Mouse (Mus musculus): ENCODE data around the gene Zfp810. TPM values are rescaled to one million over a fixed set of nuclear protein-coding genes. Genes with fewer than 3 reads are reported as not detected.
"Not testable (repeated sequence)": the region's sequence is repeated elsewhere in the genome, so short reads cannot be mapped to it uniquely, and the experiment has no call there.

The Zfp810 gene
- polyA plus RNA-seq, 1 experiment from 2014 or later: 6.3 TPM

DNA sequence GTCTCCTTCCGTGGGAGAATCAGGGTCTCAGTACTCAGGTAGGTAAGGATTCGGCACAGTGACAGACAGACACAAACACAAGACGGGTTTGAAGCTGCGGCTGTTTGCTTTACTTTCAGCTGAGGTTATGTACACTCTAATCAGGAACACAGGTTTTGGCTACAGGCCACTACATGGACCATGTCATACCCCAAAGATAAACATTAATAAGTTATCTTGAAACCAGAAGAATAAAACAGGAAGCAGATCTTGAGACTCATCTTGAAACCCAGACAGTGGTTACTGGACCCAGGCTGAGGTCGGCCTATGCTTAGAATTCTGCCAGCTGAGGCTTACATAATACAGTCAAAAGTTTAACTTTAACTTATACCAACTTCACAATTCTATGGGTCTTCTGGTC, 5.8 kb upstream of the Zfp810 start:
- H3K4me3 ChIP-seq (ENCODE audit: inconsistent target): no peak overlapping the region
- peak overlapping the region; percentile 67 for H3K27ac ChIP-seq
- no peaks in the 10 kb centered on the region for H3K79me2 ChIP-seq (ENCODE audit: inconsistent target)
- no peaks in the 10 kb centered on the region for H3K36me3 ChIP-seq (ENCODE audit: inconsistent target)
- WGBS (ENCODE audit: missing documents): 67% methylated on average over 5 of the region's 5 CpGs

DNA sequence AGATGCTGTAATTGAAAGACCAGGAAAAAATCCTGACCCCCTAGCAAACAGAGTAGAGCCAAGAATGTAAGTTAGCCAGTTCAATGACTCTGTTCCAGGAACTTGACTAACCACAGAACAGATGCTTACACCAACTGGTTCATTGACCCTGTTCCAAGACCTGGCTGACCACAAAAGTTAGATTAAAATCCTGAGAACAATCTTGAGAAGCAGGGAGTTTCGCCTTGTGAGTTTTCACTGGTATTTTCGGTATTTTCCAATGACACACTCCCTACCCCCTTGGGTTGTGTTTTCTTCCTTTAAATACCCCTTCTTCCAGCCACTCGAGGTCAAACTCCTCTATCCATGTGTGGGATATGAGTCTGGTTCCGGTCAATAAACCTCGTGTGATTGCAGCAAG, 2.2 kb upstream of the Zfp810 start:
- Histone ChIP-seq H3K27ac (no peak overlapping the region), H3K36me3 (ENCODE audit: inconsistent target) (no peaks in the 10 kb centered on the region), H3K79me2 (ENCODE audit: inconsistent target) (no peaks in the 10 kb centered on the region; the same call in 1 of the 2 replicates), H3K4me3 (ENCODE audit: inconsistent target) (no peak overlapping the region)
- WGBS (ENCODE audit: missing documents): 91% methylated on average over 5 of the region's 5 CpGs

DNA sequence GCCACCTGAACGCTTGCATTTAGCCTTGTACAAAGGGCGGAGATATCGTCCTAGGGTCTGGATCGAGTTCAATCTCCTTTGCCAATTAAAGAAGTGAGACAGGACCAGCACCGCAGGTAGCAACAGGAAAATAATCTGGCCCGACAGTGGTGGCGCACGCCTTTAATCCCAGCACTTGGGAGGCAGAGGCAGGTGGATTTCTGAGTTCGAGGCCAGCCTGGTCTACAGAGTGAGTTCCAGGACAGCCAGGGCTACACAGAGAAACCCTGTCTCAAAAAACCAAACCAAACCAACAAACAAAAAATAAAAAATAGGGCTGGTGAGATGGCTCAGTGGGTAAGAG, 443 bp upstream of the Zfp810 start:
- H3K36me3 ChIP-seq (ENCODE audit: inconsistent target); H3K79me2 ChIP-seq (ENCODE audit: inconsistent target); H3K27ac ChIP-seq: not testable (repeated sequence)
- WGBS (ENCODE audit: missing documents): 0% methylated on average over 8 of the region's 9 CpGs
- H3K4me3 ChIP-seq (ENCODE audit: inconsistent target): peak overlapping the region; percentile 76

DNA sequence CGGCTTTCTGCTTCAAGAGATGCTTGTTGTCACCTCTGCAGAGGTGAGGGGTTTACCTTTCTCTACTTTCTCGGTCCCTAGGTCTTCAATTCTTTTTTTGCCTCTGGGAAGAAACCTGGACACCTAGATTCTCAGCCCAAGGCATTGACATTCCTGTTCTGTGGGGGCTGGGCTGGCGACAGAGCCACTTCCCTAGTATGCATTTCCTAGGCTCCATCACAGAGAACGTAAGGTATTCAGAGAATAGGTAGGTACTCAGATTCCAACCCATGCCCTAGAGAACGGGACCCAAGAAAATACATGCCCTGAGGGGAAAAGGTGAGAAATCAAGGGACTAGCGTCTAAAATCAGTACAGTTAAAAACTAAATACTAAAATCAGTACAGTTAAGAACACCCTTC, 722 bp downstream of the Zfp810 start:
- 0 out of 2 replicates have a peak, but pooled peaks cover 10% of the 10 kb centered on the region for H3K36me3 ChIP-seq (ENCODE audit: inconsistent target)
- 0 out of 2 replicates have a peak overlapping the region, but pooled peaks have one; percentile 12 for H3K27ac ChIP-seq
- H3K4me3 ChIP-seq (ENCODE audit: inconsistent target): peak overlapping the region; percentile 76
- no peaks in the 10 kb centered on the region; the same call in 1 of the 2 replicates for H3K79me2 ChIP-seq (ENCODE audit: inconsistent target)
- WGBS (ENCODE audit: missing documents): 36% methylated on average over 6 of the region's 6 CpGs

DNA sequence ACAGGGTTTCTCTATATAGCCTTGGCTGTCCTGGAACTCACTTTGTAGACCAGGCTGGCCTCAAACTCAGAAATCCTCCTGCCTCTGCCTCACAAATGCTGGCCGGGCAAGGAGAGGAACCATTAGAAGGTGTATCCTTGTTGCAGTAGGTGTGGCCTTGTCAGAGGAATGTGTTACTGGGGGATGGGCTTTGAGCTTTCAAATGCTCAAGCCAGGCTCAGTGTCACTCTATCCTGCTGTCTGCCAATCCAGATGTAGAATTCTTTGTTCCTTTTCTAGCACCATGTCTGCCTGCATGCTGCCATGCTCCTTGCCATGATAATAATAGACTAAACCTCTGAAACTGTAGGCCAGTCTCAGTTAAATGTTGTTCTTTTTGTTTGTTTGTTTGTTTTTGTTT, 5.2 kb downstream of the Zfp810 start:
- 100% methylated on average over 1 of the region's 1 CpGs for WGBS (ENCODE audit: missing documents)
- H3K79me2 ChIP-seq (ENCODE audit: inconsistent target): no peaks in the 10 kb centered on the region; the same call in 1 of the 2 replicates
- H3K36me3 ChIP-seq (ENCODE audit: inconsistent target): peaks cover 21% of the 10 kb centered on the region
- no peak overlapping the region for H3K4me3 ChIP-seq (ENCODE audit: inconsistent target)
- no peak overlapping the region for H3K27ac ChIP-seq

DNA sequence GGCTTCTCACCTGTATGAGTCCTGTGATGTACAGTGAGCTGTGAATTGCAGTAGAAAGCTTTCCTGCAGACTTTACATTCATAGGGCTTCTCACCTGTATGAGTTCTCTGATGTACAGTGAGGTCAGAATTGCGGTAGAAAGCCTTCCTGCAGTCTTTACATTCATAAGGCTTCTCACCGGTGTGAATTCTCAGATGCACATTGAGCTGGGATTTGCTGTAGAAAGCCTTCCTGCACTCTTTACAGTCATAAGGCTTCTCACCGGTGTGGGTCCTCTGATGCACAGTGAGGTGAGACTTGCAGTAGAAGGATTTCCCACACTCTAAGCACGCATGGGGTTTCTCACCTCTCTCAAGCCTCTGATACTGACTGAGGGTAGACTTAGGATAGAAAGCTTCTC, 28.7 kb downstream of the Zfp810 start:
- 98% methylated on average over 4 of the region's 4 CpGs for WGBS (ENCODE audit: missing documents)
- H3K4me3 ChIP-seq (ENCODE audit: inconsistent target): no peak overlapping the region

DNA sequence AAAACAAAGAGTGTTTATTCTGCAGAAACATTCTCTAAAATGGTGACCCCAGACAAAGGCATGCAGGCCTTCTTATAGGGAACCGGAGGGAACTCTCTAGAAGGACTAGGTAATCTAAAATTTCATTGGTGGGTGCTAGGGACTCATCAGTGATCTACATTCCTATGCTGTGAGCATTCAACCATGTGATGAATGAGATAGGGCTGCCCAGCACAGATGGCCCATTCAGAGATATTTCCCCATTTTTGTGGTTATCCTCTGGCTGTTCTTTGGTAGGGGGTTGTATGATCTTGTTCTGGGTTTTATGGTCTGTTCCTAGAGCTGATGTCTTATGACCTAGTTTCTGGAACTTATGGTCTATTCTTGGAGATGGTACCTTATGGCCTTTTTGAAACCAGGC, 38.6 kb downstream of the Zfp810 start:
- H3K4me3 ChIP-seq (ENCODE audit: inconsistent target): no peak overlapping the region
- H3K79me2 ChIP-seq (ENCODE audit: inconsistent target): no peaks in the 10 kb centered on the region
- no peaks in the 10 kb centered on the region for H3K36me3 ChIP-seq (ENCODE audit: inconsistent target)
- H3K27ac ChIP-seq: no peak overlapping the region
- WGBS (ENCODE audit: missing documents): 100% methylated on average over 1 of the region's 1 CpGs

More for the DNA sequence above, 28.7 kb downstream of the Zfp810 start:
- peaks cover 73% of the 10 kb centered on the region for H3K36me3 ChIP-seq (ENCODE audit: inconsistent target)
- H3K27ac ChIP-seq: no peak overlapping the region
- no peaks in the 10 kb centered on the region for H3K79me2 ChIP-seq (ENCODE audit: inconsistent target)

DNA sequence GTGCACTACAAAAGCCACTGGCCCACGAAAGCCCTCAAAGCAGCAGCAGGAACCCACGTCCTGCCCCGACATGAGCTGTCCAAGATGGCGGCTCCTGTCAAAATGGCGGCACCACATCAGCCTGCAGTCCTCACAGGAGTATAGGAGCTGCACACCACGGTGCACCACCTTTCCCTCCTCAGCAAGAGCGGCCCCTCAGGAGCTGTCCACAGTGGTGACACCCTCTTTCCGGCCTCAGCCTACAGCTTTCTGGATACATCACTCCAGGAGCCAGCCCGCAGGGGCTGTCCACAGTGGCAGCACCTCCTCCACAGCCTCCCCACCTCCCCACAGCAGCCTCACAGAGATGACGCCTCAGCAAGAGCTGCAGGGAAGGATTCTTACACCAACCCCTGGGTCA, 44.8 kb downstream of the Zfp810 start:
- H3K4me3 ChIP-seq (ENCODE audit: inconsistent target): no peak overlapping the region
- no peaks in the 10 kb centered on the region for H3K79me2 ChIP-seq (ENCODE audit: inconsistent target)
- no peaks in the 10 kb centered on the region for H3K36me3 ChIP-seq (ENCODE audit: inconsistent target)
- WGBS (ENCODE audit: missing documents): 95% methylated on average over 10 of the region's 10 CpGs
- H3K27ac ChIP-seq: no peak overlapping the region

DNA sequence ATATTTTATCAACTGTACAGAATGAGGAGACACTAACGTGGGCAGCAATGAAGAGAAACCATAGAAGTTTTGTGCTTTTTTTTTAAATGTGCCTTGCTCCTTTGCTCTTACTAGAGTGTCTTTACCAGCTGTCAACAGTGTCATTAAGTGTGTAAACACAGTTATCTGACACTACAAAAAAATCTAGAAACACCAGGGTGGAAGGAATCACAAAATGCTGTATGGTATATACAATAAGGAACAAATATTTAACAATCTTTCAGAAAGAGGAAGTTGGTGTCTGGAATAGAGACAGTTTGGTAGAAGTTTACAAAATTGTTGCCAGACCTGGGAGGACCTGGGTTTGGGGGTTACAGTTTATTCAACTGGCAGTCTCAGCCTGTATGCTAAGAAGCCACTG, 45.9 kb downstream of the Zfp810 start:
- Histone ChIP-seq H3K27ac (no peak overlapping the region), H3K4me3 (ENCODE audit: inconsistent target) (no peak overlapping the region), H3K79me2 (ENCODE audit: inconsistent target) (no peaks in the 10 kb centered on the region), H3K36me3 (ENCODE audit: inconsistent target) (no peaks in the 10 kb centered on the region)
- 90% methylated on average over 1 of the region's 1 CpGs for WGBS (ENCODE audit: missing documents)

DNA sequence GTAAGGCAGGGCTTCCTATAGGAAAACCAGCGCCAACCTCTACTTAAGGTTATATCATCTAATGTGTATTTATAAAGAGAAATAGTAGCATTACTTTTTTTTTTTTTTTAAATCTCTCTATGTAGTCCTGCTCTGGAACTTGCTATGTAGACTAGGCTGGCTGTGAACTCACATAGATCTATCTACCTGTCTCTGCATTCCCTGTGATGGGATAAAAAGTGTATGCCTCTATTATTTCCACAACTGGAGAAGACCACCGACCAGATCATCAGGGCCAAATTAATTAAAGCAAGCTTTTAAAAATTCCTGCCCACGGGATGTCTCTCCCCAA, 47.4 kb downstream of the Zfp810 start:
- Histone ChIP-seq H3K79me2 (ENCODE audit: inconsistent target) (no peaks in the 10 kb centered on the region), H3K27ac (no peak overlapping the region), H3K36me3 (ENCODE audit: inconsistent target) (no peaks in the 10 kb centered on the region), H3K4me3 (ENCODE audit: inconsistent target) (no peak overlapping the region)
- WGBS (ENCODE audit: missing documents): 49% methylated on average over 3 of the region's 3 CpGs

DNA sequence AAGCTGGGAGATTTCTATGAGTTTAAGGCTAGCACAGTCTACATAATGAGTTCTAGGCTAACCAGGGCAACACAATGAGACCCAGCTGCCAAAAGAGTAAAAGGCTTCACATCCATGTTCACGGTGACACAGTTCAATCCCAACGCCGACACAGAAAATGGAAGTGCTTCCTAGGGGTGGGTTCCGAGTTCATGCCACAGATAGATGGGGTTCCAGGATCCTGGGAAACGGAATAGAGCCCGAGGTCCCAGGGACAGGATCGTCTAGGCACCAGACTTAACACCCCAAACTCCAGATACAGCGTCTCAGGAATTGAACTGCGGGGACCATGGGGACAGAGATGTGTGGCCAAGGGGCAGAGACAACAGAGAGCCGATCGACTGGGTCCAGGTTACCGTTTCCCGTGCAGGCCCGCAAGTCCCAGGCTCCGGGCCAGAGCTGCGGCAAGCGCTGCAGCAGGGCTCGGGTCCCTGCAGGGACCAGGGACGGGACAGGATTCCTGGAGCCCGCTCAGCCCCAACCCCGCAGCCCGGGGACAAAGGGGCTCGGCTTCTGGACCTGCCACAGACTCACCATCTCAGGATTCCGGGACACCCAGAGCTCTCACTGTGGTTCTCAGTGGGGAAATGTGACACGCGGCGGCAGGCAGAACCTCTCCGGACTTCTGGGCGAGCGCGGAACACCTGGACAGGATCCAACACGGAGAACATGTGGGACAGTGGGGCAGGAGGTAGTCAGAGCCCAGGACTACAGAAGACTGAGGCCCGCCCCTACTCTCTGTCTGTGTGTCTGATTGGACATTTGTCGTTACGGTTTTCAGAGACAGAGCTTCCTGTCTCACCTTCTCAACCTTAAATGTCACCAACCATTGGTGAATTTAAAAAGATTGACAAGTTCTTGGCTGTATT, 48.0 kb downstream of the Zfp810 start, which contains the start of gene Zfp599:
Zfp599 (minus strand) TSS at position 712 of the 908 bp plus-strand sequence.
- Histone ChIP-seq H3K27ac (no peak within 1 kb of the TSS), H3K79me2 (ENCODE audit: inconsistent target) (no peaks in the 10 kb centered on the region), H3K4me3 (ENCODE audit: inconsistent target) (peak within 1 kb of the TSS; percentile 23; the same call in 1 of the 2 replicates), H3K36me3 (ENCODE audit: inconsistent target) (no peaks in the 10 kb centered on the region)
- 5% methylated on average over 35 of the region's 35 CpGs for WGBS (ENCODE audit: missing documents)

DNA sequence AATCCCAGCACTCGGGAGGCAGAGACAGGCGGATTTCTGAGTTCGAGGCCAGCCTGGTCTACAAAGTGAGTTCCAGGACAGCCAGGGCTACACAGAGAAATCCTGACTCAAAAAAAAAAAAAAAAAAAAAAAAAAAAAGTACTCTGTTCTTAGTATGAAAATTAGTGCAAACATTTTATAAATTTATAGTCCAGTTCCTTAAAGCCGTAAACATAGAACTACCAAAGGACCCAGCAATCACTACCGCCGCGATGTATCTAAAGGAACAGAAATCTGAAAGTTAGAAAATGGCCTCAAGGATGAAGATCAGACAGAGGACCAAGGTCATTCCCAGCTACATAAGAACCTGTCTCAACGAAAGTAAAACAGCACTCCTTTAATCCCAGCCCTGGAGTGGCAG, 48.7 kb downstream of the Zfp810 start:
- Histone ChIP-seq H3K36me3 (ENCODE audit: inconsistent target) (no peaks in the 10 kb centered on the region), H3K4me3 (ENCODE audit: inconsistent target) (peak overlapping the region; percentile 23; the same call in 1 of the 2 replicates), H3K79me2 (ENCODE audit: inconsistent target) (no peaks in the 10 kb centered on the region), H3K27ac (no peak overlapping the region)
- 74% methylated on average over 5 of the region's 8 CpGs for WGBS (ENCODE audit: missing documents)

DNA sequence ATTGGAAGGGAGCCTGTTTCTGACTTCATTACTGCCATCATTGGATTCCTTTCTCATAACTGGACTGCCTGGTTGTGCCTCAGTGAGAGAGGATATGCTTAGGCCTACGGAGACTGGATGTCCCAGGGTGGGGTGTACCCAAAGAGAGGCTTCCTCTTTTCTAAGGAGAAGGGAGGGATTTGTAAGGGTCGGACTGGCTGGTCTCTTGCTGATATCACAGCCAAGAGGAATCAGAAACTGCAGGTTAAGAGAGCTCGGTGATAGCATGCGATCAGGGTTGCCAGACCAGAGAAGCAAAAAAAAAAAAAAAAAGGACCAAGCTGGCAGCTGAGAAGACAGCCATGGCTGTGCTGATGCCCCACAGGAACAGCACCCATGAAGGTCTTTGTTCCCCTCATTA, 50.9 kb downstream of the Zfp810 start:
- Histone ChIP-seq H3K4me3 (ENCODE audit: inconsistent target) (no peak overlapping the region), H3K27ac (no peak overlapping the region), H3K36me3 (ENCODE audit: inconsistent target) (no peaks in the 10 kb centered on the region), H3K79me2 (ENCODE audit: inconsistent target) (no peaks in the 10 kb centered on the region)
- WGBS (ENCODE audit: missing documents): 66% methylated on average over 4 of the region's 4 CpGs

DNA sequence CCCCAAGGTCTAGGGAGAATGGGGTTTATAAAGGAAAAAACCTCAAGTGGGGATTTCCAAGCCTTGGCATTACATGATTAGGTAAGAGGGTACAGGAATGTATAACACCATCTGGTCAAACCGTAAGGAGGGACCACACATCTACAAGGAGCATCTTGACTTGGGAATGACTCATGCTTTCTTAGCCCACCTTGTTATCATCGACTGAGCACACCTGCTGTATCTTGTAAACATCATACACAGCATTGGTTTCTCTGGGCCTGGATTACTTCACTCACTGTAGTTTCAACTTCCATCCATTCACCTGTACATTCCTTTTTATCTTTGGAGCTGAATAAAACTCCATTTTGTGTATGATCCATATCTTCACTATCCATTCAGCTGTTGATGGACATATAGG, 63.2 kb downstream of the Zfp810 start:
- H3K36me3 ChIP-seq (ENCODE audit: inconsistent target): peaks cover 33% of the 10 kb centered on the region
- no peak overlapping the region for H3K4me3 ChIP-seq (ENCODE audit: inconsistent target)
- no peaks in the 10 kb centered on the region for H3K79me2 ChIP-seq (ENCODE audit: inconsistent target)
- WGBS (ENCODE audit: missing documents): 97% methylated on average over 2 of the region's 2 CpGs
- H3K27ac ChIP-seq: no peak overlapping the region

DNA sequence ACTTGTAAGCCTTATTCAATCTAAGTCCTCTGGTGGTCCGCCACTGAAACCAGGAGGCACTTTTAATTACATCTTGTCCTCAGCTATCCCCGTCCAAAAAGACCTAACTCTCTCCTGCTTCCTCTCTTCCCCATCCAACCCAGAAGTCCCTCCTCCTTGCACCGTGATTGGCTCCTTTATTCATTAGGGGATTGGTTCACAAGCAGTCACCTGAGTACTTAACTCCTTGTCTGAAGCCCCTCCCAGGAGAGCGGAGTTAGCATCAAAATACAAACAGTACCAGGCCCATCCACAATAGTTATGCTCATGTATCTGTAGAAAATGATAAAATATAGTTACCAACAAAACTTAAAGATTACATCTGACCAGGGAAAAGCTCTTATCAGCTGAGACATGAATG, 67.4 kb downstream of the Zfp810 start:
- peaks cover 4% of the 10 kb centered on the region; the same call in 1 of the 2 replicates for H3K79me2 ChIP-seq (ENCODE audit: inconsistent target)
- H3K27ac ChIP-seq: no peak overlapping the region
- 94% methylated on average over 4 of the region's 4 CpGs for WGBS (ENCODE audit: missing documents)
- H3K4me3 ChIP-seq (ENCODE audit: inconsistent target): no peak overlapping the region
- peaks cover 73% of the 10 kb centered on the region for H3K36me3 ChIP-seq (ENCODE audit: inconsistent target)

Data from macrophage (primary cell).